Mouse (Mus musculus): ENCODE data around the gene Tbc1d20.
"Not testable (repeated sequence)": the region's sequence is repeated elsewhere in the genome, so short reads cannot be mapped to it uniquely, and the experiment has no call there.

Gene Tbc1d20

DNA sequence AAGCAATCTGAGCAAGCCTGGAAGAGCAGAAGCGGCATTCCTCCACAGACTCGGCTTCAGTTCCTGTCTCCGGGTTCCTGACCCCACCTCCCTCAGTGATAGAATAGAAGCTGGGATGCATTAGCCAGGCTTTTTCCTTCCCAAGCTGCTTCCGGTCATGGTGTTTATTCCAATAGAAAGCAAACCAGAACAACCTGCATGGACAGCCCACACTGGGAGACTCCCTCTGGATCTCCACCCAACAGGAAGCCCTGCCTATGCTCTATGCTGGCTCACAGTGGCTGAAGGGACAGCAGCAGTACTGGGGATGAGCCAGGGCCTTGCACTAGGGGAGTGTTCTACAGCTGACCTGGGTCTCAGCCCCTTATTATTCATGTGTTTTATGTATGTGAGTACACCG lies 34.4 kb downstream of the Tbc1d20 start:
- DNase-seq: peak; percentile 97

DNA sequence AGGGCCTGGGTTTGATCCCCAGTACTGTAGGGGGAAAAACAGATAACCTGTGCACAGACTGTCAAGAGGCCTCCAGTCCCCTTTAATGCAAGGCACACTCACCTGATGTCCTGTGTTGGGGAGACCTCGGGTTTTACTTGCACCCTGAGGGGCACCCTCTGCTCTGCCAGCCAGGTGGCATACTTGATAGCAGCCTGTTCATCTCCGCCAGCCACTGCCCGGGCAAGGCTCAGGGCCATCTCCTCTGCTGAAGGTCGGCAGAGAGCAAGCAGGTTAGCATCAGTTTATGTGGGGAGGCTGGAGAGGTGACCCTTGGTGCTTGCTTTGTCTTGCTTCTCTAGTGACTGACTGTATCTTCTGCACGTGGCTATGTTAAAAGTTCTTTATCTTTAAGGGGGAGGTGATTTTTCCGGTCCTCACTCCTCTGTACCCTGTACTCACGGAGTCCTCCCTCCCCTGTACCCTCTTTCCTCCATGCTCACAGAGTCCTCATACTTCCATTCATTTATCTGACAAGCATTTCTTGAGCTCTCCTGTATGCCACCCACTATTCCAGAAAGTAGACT lies 37.3 kb downstream of the Tbc1d20 start:
- DNase-seq: no peak

DNA sequence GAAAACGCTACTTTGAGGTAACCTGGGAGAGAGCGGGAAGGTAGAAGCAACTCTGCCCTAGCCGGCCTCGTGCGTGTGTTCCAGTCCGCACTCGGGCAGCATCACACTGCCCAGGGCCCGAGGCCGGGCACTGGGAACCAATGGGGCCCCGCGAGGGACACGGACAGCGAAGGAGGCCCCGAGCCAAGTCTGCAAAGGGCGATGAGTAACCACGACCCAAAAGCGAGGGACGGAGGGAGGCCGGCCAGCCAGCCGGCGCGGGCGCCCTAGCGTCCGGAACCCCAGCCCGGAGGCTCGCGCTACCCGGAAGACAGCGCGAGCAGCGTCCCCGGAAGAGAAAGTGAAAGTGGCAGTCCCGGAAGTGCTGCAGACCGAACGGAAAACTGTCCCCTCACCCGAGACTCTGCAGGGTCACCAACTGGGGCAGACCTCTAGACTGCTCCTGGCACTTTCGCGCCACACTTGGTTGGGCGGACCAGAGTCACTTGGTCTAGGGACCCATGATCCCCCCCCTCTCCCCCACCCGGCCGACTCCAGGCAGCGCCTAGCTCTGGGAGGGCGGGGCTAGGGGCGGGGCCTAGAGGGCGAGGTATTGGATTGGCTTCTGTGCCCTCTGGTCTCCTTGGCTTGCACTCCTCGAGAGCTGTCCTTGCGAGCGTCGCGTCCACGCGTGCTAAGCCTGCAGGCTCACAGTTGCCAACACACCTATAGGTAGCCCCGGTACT lies 38.6 kb downstream of the Tbc1d20 start, which contains the start of gene Rbck1:
Gene Rbck1 (minus strand): TSS at position 553 of the 725 bp plus-strand sequence.
- peak; percentile 100 for DNase-seq

DNA sequence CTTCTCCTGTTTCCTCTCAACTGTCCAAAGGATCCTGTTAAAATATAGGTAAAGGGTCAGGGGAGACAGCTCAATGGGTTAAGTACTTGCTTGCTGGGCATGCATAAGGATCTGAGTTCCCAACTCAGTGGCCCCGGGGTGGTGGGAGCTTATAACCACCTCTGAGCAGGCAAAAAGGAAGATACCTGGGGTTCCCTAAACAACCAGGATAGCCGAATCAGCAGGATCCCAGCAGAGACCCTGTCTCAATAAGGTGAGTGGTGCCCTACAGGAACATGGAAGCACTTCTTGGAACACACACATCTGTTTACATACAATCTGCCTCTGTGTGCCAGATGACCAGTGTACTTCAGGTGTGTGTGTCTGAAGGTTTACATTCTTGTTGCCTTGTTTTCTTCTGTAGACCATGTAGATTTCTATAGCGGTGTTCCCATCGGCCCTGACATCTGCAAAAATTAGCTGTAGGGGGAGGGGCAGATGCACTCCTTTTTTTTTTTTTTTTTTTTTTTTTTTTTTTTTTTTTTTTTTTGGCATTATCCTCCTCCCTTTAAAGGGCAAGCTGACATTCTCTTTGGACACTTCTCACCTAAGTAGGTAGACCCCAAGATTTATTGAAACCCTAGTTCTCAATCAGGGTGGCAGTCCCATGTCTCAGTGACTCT lies 39.8 kb downstream of the Tbc1d20 start:
- DNase-seq: peak; percentile 90

DNA sequence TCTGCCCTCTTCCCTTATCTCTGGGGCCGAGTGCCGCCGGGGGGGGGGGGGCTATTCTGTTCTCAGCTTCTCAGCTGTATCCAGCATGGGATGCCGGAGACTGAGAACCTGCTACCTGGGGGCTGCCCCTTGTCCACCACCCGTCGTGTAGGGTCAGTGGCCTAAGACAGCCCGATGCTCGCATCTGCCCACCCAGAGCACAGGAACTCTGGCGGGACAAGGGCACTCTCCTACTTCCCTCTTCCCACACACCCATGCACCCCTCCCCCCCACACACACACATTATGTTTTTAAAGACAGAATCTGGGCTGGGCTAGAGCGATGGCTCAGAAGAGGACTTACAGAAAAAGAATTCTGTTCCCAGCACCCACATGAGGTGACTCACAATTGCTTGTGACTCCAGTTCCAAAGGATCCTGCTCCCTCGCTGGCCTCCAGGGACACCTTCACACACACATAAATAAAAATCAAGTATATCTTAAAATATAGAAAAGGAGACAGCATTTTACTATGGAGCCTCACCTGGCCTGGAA lies 41.7 kb downstream of the Tbc1d20 start:
- DNase-seq: no peak

DNA sequence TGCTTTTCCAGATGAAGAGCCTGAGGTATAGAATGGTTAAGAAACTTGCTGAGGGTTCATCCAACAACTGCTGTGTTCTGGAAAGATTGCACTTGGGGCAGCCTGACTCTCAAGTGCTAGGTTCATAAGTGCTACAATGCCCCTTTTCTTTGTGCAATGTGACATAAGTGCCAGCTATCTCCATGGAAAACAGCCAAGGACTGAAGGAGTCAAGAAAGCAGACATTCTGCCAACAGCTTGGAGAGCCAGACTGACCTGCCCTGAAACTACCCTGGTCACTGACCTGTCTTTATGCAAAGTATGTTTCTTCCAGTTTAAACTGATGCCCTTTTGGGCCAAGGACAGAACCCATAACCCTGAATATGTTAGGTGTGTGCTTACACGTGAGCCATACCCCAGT lies 43.2 kb downstream of the Tbc1d20 start:
- no peak for DNase-seq

DNA sequence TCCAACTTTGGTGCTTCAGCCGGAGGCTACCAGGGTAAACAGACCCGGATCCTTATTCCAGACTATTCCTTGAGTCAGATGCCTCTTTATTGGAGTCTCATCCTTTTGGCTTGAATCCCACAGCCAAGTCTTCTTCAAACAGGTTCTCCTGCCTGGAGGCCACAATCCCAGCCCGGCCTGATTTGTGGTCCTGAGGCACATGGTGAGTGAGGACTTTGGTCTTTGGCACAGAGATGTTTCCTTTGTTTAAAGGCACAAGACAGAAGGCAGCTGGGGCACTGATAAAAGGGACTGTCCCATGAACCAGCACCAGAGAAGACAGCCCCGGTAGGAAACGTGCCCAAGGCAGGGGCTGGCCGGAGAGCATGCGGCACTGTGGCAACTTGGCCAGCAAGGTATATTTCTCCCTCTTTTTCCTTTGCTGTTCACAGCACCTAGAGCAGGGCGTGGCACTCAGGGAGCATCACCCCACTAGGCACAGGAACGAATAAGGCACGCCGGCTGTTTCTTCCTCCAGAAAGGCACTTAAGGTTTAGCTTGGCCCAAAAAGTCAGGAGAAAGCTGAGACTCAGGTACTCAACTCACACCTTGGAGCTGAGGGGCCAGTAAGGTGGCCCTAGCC lies 44.1 kb downstream of the Tbc1d20 start:
- no peak for DNase-seq

DNA sequence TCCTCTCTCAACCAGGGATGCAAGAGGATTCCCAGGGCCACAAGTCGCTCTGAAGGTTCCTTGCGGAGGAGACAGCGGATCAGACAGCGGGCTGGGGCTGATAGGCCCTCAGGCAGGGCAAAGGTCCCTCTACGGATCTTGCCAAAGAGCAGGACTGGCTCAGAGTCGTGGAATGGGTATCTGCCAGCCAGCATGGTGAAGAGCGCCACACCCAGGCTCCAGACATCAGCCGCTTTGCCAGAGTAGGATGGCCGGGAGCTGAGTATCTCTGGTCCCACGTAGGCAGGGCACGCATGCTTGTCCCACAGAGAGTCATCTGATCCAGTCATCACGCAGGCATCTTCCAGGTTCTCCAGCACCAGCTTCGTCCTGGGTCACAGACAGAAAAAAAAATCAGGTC lies 44.7 kb downstream of the Tbc1d20 start:
- peak; percentile 88 for DNase-seq

DNA sequence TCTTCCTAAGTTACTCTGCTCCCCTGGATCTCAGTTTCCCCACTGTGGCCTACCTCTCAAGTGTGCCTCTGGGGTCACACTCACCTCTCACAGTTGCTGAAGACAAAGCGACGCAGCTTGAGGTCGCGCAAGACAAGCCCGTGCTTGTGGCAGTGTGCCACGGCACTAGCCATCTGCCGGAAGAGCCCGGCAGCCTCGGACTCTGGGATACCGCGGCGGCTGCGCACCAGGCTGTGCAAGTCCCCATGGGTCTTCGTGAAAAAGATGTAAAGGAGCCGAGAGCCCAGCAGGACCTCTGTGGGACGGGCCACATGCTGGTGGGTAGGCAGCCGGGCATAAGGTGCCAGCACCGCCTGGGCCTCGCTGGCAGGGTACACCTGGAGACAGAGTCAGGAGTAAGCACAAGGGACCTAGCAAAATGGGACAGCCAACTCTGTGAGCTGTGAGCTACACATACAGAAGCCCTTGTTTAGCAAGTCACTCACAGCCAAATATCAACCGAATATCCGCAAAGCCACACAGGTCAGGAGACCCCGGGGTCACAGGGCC lies 46.1 kb downstream of the Tbc1d20 start:
- peak; percentile 90 for DNase-seq

DNA sequence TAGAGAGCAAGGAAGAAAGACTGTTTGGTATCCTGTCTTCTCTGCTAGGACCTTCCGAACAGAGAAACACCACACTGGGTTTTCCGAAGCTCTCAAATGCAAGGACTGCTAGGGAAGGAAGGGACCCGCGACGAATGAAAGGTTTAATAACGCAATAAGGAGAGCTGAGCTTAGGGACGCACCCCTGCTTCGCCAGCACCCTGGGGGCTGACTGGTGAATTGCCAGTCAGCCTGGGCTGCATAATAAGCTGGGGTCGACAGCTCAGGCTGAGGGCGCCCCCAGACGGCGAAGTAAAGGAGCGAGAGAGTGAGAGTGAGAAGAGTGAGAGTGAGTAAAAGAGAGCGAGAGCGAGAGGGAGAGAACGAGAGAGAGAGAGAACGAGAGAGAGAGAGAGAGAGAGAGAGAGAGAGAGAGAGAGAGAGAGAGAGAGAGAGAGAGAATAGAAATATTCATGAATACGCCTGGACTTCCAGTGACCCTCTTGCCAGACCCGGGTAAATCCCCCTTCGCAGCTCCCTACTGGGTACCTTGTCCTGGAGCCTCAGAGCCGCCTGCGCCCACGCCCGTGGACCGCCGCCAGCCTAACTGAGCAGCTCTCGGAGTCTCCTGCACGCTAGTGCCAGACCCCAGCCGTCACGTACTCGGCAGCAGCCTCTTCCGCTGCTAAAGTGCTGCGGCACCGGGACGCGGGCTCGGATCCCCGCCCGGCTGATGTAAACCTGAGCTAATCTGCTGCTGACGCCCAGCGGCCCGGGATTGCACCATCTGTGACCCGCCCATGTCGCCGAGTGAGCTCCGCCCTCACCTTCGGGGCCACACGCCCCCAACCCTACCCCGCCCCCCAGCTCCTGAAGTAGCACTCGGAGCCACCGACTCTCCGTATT lies 49.9 kb downstream of the Tbc1d20 start, which contains the start of gene Trib3:
Gene Trib3 (minus strand): TSS at position 704 of the 885 bp plus-strand sequence.
- peak; percentile 99 for DNase-seq

DNA sequence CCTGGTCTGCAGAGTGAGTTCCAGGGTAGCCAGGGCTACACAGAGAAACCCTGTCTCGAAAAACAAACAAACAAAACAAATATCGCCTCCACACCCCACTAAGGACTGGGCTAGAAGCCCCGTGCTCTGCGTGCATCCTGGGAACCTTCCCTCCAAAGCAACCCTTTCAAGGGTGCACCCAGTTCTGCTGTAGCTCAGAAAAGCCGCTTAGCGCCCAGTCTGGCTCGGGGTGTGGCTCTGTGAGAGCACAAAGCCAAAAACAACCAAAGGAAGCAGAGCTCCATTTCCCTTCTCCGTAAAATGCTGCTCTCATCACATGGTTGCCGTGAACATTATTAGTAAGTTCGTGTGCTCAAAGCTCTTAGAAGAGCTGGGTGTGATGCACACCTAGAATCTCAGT lies 50.7 kb downstream of the Tbc1d20 start:
- peak; percentile 95 for DNase-seq

DNA sequence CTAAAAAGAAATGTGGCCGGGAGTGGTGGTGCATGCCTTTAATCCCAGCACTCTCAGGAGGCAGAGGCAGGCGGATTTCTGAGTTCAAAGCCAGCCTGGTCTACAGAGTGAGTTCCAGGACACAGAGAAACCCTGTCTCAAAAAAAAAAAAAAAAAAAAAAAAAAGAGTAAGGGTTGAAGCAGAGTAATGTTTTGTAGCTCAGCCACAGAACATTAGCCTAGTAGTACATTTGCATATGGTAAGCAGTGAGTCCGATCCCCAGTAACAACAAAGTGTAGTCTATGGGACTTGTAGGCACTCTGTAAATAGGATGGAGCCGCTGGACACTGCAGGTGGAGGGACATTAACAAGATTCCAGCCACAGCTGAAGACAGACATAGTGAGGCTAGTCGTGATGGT lies 51.3 kb downstream of the Tbc1d20 start:
- DNase-seq: no peak

DNA sequence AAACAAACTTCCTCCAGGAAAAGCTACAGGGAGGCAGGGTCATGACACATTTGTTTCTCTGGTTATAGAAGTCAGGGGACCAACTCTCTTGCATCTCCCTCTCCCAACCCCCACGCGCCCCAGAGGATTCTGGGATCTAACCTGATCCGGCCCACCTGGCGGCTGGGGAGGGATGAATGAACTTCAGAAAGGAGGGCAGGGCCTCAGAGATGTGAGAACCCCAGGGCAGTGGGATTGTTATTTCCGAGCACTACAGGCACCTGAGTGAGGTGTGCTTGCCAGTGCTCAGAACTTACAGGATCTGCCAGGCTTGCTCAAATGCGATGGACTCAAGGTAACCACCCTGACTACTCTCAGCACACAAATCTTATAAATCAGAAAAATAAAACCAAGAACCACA lies 51.8 kb downstream of the Tbc1d20 start:
- no peak for DNase-seq

DNA sequence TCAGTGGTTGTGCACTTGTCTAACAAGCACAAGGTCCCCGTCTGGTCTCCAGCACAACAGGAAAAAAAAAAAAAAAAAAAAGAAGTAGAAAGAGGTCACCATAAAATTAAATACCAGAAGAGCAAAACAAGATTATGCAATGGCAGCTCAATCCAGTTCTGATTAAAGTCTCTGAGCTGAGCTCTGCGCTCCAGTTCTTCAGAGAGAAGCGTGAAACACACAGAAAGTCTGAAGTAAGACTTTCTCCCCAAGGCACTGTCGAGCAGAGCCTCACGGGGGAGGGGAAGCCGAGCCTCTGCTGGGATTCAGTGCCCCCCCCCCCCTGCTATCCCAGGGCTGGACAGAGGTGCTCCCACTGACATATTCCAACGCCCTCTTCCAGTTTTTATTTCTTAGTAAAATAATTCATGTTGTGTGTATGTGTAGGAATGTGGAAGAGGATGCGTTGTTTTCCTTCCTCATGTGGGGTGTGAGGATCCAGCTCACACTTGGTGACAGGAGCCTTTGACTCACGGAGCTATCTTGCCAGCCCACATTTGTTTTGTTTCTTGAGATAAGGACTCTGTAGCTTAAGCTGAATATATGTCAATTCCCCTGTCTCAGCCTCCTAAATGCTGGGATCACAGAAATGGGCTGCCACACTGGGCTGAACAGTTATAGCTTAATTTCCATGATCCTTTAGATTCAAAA lies 53.3 kb downstream of the Tbc1d20 start:
- DNase-seq: no peak

DNA sequence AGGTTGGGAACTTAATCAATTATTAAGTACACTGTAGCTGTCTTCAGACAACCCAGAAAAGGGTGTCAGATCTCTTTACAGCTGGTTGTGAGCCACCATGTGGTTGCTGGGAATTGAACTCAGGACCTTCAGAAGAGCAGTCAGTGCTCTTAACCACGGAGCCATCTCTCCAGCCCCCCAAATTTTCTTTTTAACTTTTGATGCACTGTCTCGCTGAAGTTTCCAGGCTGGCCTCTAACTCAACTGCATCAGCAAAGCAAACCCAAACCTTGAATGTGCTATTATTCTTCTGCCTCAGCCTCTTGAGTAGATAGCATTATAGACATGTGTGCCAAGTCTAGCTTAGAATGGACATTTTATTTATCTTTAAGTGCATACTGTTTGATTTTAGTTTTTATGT lies 54.1 kb downstream of the Tbc1d20 start:
- no peak for DNase-seq

DNA sequence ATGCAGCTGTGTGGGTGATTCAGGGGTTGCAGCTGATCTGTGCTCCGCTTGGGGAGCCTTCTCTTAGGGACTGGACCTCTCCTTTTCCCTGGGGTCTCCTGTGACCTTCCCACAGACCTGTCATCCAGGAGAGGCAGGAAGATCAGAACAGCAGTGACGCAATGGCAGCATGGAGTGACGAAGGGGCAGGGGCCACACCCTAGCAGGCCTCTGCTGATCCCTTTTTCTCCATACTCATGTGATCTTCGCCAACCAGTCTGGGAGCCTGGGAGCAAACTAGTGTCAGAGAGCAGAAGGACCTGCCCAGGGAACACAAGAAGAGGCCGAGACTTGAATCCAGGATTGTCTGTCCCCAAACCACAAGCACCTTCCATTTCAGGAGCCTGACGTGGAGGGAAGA lies 55.6 kb downstream of the Tbc1d20 start:
- no peak for DNase-seq

DNA sequence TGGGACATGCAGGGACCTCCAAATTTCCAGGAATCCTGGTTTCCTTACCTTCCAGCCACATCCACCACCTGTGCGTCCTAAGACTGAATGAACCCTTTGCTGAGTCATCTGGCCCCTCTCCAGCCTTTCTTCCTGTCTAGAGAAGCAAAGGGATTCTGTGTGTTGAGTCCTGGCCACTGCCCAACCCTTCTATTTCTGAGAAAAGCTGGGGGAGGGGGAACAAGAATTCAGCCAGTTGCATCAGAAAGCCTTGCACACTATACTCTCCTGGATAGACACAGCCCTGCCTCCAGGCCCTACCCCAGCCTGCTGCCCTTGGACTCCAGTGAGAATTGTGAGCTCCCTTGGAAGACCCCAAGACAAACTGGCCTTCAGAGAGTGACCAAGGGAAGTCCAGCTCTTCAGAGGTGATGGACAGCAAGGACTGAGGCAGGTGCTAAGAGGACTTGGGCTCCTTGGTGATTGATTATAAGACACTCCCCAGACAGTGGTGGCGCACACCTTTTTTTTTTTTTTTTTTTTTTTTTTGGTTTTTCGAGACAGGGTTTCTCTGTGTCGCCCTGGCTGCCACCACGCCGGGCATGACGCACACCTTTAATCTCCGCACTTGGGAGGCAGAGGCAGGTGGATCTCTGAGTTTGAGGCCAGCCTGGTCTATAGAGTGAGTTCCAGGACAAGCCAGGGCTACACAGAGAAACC lies 56.4 kb downstream of the Tbc1d20 start:
- peak; percentile 96 for DNase-seq

DNA sequence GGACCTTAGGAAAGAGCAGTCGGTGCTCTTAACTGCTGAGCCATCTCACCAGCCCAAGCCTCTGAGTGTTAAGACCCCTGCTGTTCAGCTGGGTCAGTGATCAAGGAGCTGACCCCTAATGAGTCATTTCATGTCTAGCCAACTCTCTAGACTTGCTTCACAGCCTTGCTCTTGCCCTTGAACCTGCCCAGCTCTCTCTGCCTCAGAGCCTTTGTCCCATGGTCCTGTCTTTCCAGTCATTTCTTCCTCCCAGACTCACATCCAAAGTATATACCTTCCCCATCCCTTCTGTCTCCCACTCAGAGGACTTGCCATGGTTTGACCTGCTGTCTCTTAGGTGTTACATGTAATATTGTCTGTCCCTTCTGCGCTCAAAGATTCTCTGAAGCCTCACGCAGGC lies 63.6 kb downstream of the Tbc1d20 start:
- no peak for DNase-seq

DNA sequence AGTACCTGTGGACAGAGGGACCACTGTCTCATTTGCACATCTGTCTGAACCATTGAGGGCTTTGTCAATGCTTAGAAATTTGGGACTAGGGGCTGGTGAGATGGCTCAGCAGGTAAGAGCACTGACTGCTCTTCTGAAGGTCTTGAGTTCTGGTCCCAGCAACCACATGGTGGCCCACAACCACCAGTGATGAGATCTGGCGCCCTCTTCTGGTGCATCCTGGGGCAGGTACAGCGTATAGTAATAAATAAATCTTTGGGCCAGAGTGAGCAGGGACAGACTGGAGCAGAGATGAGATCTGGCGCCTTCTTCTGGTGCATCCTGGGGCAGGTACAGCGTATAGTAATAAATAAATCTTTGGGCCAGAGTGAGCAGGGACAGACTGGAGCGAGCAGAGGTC lies 65.3 kb downstream of the Tbc1d20 start:
- not testable (repeated sequence) for DNase-seq

DNA sequence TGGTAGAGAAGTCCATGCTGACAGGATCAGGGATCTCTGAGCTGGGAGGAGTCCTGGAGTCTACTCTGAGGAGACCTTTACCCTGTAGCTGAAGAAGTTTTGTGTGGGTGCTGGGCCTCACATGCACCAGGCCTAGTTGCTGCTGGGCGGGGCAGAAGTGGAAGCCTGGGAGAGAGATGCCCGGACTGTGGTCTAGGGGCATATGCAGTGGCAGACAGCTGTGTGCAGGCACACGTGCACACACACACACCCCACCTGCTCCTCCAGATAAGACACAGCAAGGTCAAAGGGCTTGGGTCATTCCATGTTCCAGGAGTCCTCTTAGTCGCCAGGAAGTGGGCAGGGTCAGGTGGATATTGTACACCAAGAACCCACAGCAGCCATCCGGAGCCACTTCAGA lies 66.0 kb downstream of the Tbc1d20 start:
- peak; percentile 96 for DNase-seq

DNA sequence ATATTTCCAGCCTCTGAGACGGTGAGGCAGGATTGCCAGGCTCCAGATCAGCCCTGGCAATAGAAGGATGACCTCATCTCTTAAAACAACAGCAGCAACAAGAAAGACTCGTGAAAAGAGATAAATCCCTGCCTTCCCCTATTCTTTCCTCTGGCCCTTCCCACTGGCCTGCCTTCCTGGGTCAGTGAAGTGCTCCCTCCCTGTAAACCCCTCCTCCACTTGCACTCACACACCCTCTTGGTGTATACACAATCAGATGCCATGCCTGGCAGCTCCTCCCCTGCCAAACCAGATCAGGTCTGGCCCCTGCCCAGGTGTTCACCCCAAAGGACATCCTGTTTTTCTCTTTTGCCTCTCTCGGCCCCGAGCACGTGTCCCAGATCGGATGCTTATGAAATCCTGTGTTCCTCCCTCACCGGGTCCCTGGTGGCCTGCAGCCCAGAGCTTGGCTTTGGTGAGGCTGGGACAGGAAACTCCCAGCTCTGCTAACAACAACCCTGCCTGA lies 66.7 kb downstream of the Tbc1d20 start:
- peak; percentile 100 for DNase-seq
